Mouse (Mus musculus): ENCODE results near the gene Tmem135. TPM values are rescaled to one million over a fixed set of nuclear protein-coding genes. Genes with fewer than 3 reads are reported as not detected.

Gene Tmem135
- polyA plus RNA-seq, 1 experiment from 2014 or later: 57.9 TPM

GRCm38 (mm10) chr7:89134884-89135511 lies 269.0 kb downstream of the Tmem135 start:
- no peak for TF ChIP-seq CTCF (IDR thresholded peaks at IDR 0.05; ENCODE audit: low read depth)
- WGBS: 75% methylated on average over 5 of the region's 5 CpGs
- Histone ChIP-seq H3K27me3 (replicated peaks; ENCODE audit: control insufficient read depth, insufficient read depth, low read length) (no peaks in the 10 kb centered on the region), H3K9me3 (ENCODE audit: control insufficient read depth) (no peaks in the 10 kb centered on the region), H3K4me2 (replicated peaks; ENCODE audit: low read depth) (no peak overlapping the region), H3K27ac (ENCODE audit: low read depth, low read length) (no peak overlapping the region), H3K9ac (ENCODE audit: low read depth, low read length) (no peak overlapping the region), H3K4me3 (ENCODE audit: low read depth, low read length) (no peak overlapping the region), H3K36me3 (ENCODE audit: control insufficient read depth, insufficient read depth) (no peaks in the 10 kb centered on the region), H3K4me1 (replicated peaks; ENCODE audit: control insufficient read depth, insufficient read depth, low read length) (no peaks in the 10 kb centered on the region)
- ATAC-seq: no peak

- Histone ChIP-seq H3K4me3 (ENCODE audit: low read depth, low read length) (no peak overlapping the region), H3K9ac (ENCODE audit: low read depth, low read length) (no peak overlapping the region), H3K4me2 (replicated peaks; ENCODE audit: low read depth) (no peak overlapping the region), H3K27ac (ENCODE audit: low read depth, low read length) (no peak overlapping the region), H3K9me3 (ENCODE audit: control insufficient read depth) (no peaks in the 10 kb centered on the region), H3K27me3 (replicated peaks; ENCODE audit: control insufficient read depth, insufficient read depth, low read length) (no peaks in the 10 kb centered on the region), H3K36me3 (ENCODE audit: control insufficient read depth, insufficient read depth) (no peaks in the 10 kb centered on the region), H3K4me1 (replicated peaks; ENCODE audit: control insufficient read depth, insufficient read depth, low read length) (no peaks in the 10 kb centered on the region)
- WGBS: 55% methylated on average over 7 of the region's 7 CpGs
- peak; percentile 98 for TF ChIP-seq CTCF (IDR thresholded peaks at IDR 0.05; ENCODE audit: low read depth)
- no peak for ATAC-seq
These were observed 277.7 kb downstream of the Tmem135 start for GRCm38 (mm10) chr7:89126063-89126882.

GRCm38 (mm10) chr7:89116261-89116664 lies 287.8 kb downstream of the Tmem135 start:
- Histone ChIP-seq H3K4me3 (ENCODE audit: low read depth, low read length) (no peak overlapping the region), H3K36me3 (ENCODE audit: control insufficient read depth, insufficient read depth) (no peaks in the 10 kb centered on the region), H3K4me1 (replicated peaks; ENCODE audit: control insufficient read depth, insufficient read depth, low read length) (no peaks in the 10 kb centered on the region), H3K9ac (ENCODE audit: low read depth, low read length) (no peak overlapping the region), H3K4me2 (replicated peaks; ENCODE audit: low read depth) (no peak overlapping the region), H3K9me3 (ENCODE audit: control insufficient read depth) (no peaks in the 10 kb centered on the region), H3K27me3 (replicated peaks; ENCODE audit: control insufficient read depth, insufficient read depth, low read length) (no peaks in the 10 kb centered on the region), H3K27ac (ENCODE audit: low read depth, low read length) (no peak overlapping the region)
- ATAC-seq: no peak
- 37% methylated on average over 1 of the region's 1 CpGs for WGBS
- no peak for TF ChIP-seq CTCF (IDR thresholded peaks at IDR 0.05; ENCODE audit: low read depth)

DNA sequence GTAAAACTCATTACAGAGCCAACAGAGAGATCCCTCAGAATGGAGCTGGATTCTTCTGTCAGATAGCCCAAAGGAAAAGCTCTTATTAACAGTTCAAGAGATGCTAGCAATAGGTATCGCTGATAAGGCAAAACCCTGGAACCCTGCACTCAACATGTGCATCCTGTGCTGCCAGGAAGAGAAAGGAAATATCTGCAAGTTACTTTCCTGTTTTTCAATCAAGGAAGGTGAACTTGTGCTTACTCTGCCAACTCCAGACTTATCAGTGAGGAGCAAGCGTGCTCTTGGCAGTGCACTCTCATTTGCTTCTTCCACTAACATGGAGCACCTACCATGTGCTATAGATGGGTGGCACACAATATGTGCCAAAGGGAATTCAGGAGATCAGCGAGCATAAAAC lies 288.4 kb downstream of the Tmem135 start:
- Histone ChIP-seq H3K9me3 (ENCODE audit: control insufficient read depth) (no peaks in the 10 kb centered on the region), H3K4me3 (ENCODE audit: low read depth, low read length) (no peak overlapping the region), H3K27me3 (replicated peaks; ENCODE audit: control insufficient read depth, insufficient read depth, low read length) (no peaks in the 10 kb centered on the region), H3K4me2 (replicated peaks; ENCODE audit: low read depth) (no peak overlapping the region), H3K4me1 (replicated peaks; ENCODE audit: control insufficient read depth, insufficient read depth, low read length) (no peaks in the 10 kb centered on the region), H3K9ac (ENCODE audit: low read depth, low read length) (no peak overlapping the region), H3K27ac (ENCODE audit: low read depth, low read length) (no peak overlapping the region), H3K36me3 (ENCODE audit: control insufficient read depth, insufficient read depth) (no peaks in the 10 kb centered on the region)
- 79% methylated on average over 3 of the region's 3 CpGs for WGBS
- ATAC-seq: no peak
- TF ChIP-seq CTCF (IDR thresholded peaks at IDR 0.05; ENCODE audit: low read depth): no peak

DNA sequence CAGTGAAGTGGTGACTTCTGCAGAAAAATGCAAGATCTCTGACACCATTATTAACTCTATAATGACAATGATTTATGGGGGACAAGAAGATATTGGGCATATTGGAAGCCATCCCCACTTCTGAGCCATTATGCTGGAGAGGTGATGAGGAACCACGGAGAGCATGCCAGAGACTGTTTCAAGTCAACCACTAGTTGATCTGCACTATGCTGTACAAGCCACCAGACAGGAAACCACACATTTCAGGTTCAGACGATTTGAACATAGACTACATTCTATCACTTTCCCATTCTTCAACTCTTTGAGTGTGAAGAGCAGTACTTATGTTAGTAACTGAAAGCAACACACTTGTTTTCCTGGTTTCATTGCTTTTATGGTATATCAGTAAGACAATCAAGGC lies 297.6 kb downstream of the Tmem135 start:
- Histone ChIP-seq H3K4me3 (ENCODE audit: low read depth, low read length) (no peak overlapping the region), H3K36me3 (ENCODE audit: control insufficient read depth, insufficient read depth) (no peaks in the 10 kb centered on the region), H3K4me2 (replicated peaks; ENCODE audit: low read depth) (no peak overlapping the region), H3K27ac (ENCODE audit: low read depth, low read length) (no peak overlapping the region), H3K9me3 (ENCODE audit: control insufficient read depth) (no peaks in the 10 kb centered on the region), H3K9ac (ENCODE audit: low read depth, low read length) (no peak overlapping the region), H3K27me3 (replicated peaks; ENCODE audit: control insufficient read depth, insufficient read depth, low read length) (no peaks in the 10 kb centered on the region), H3K4me1 (replicated peaks; ENCODE audit: control insufficient read depth, insufficient read depth, low read length) (no peaks in the 10 kb centered on the region)
- TF ChIP-seq CTCF (IDR thresholded peaks at IDR 0.05; ENCODE audit: low read depth): no peak
- 73% methylated on average over 2 of the region's 2 CpGs for WGBS
- ATAC-seq: no peak

DNA sequence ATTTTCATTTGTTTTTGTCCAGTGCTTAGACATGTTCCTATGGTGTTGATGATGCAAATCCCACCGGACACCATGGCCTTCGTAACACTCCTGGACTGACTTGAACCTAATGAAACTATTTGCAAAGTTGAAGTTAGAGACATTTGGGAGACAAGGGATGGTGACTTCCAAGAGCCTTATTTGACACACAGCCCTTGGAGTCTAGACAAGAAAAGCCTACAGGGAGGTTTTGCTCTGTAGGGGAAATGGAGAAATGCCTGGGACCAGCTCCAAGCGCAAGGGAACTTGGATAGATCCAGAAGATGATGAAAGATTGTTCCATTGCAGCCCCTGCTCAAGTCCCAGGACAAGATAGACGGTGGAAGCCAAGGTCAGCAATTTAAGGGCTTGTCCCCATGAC lies 304.3 kb downstream of the Tmem135 start:
- Histone ChIP-seq H3K9ac (ENCODE audit: low read depth, low read length) (no peak overlapping the region), H3K36me3 (ENCODE audit: control insufficient read depth, insufficient read depth) (no peaks in the 10 kb centered on the region), H3K27ac (ENCODE audit: low read depth, low read length) (no peak overlapping the region), H3K4me3 (ENCODE audit: low read depth, low read length) (no peak overlapping the region), H3K9me3 (ENCODE audit: control insufficient read depth) (no peaks in the 10 kb centered on the region), H3K4me2 (replicated peaks; ENCODE audit: low read depth) (no peak overlapping the region), H3K4me1 (replicated peaks; ENCODE audit: control insufficient read depth, insufficient read depth, low read length) (no peaks in the 10 kb centered on the region), H3K27me3 (replicated peaks; ENCODE audit: control insufficient read depth, insufficient read depth, low read length) (no peaks in the 10 kb centered on the region)
- 87% methylated on average over 4 of the region's 4 CpGs for WGBS
- ATAC-seq: no peak
- TF ChIP-seq CTCF (IDR thresholded peaks at IDR 0.05; ENCODE audit: low read depth): no peak

Small RNAs within 50 kb of the gene (microRNA-seq; reads per million reads assigned to microRNA genes)
- gene Gm22171 (not detected), gene Gm24659 (not detected)

Other genes starting within 250 kb of the Tmem135 start
- gene Fzd4, start 133 bp upstream of the Tmem135 start, polyA plus RNA-seq (2015; fragmentation: Nextera tagmentation; extraction: Ambion mirVana): 6.4 and 7.3 TPM in 2 replicates
- gene Prss23, start 123.0 kb upstream of the Tmem135 start, polyA plus RNA-seq (2015; fragmentation: Nextera tagmentation; extraction: Ambion mirVana): 72.4 and 87.9 TPM in 2 replicates
- 3.5 and 4.1 TPM in 2 replicates for gene Me3, start 228.2 kb upstream of the Tmem135 start, polyA plus RNA-seq (2015; fragmentation: Nextera tagmentation; extraction: Ambion mirVana)

All from intestine, postnatal 0 days (tissue).